Mouse (Mus musculus): ENCODE measurements at regions not wholly inside any gene's neighbourhood (a gene's known extent, or its start where the extent isn't known, plus 50 kb on each side); places are given as distances from the start of the nearest gene placed in this dataset.

DNA sequence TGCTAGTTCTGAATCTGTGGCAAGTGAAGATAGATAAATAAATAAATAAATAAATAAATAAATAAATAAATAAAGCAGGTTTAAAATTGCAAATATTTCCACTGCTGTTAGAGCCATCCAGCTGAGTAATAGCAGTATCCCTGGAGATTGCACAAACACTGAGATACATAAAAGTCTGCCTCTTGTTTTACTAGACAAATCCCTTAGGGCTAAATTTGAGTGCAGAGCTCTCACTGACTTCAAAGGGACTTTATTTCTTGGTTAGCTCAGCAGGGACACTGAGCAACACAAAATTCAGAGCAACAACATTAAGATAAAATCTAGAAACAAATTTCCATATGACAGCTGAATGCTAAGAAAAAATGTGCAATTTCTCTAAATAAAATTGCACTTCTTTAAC is 397.2 kb upstream of the Pdgfd start:
- TF ChIP-seq CTCF (IDR thresholded peaks at IDR 0.05; ENCODE audit: extremely low read depth, insufficient read length, insufficient replicate concordance, low read depth, low read length): no peak
- TF ChIP-seq POLR2A (IDR thresholded peaks at IDR 0.05; ENCODE audit: low read depth, low read length): no peak
